Mouse (Mus musculus): ENCODE results near the gene Utp20. TPM values are rescaled to one million over a fixed set of nuclear protein-coding genes. Genes with fewer than 3 reads are reported as not detected.
"Not testable (repeated sequence)": the region's sequence is repeated elsewhere in the genome, so short reads cannot be mapped to it uniquely, and the experiment has no call there.

Utp20 gene
- polyA plus RNA-seq, 1 experiment from 2014 or later = 4.7 TPM

GRCm38 (mm10) chr10:88772965-88773364 lies 53.6 kb downstream of the Utp20 start:
- ATAC-seq (ENCODE audit: low read depth); H3K27ac ChIP-seq (ENCODE audit: low read length); H3K9me3 ChIP-seq (replicated peaks; ENCODE audit: control insufficient read depth, low read length); H3K9ac ChIP-seq (ENCODE audit: low read depth, low read length); H3K36me3 ChIP-seq (ENCODE audit: control insufficient read depth, insufficient read depth); H3K27me3 ChIP-seq (ENCODE audit: control insufficient read depth, insufficient read depth, low read depth, low read length); H3K4me3 ChIP-seq (ENCODE audit: low read depth, low read length); H3K4me2 ChIP-seq (ENCODE audit: low read depth, low read length); H3K4me1 ChIP-seq (ENCODE audit: control insufficient read depth, low read depth, low read length): not testable (repeated sequence)
- 72% methylated on average over 5 of the region's 5 CpGs for WGBS (ENCODE audit: insufficient replicate concordance)

- no peaks in the 10 kb centered on the region; the same call in 1 of the 2 replicates for H3K36me3 ChIP-seq (ENCODE audit: control insufficient read depth, insufficient read depth)
- no peaks in the 10 kb centered on the region for H3K27me3 ChIP-seq (ENCODE audit: control insufficient read depth, insufficient read depth, low read depth, low read length)
- H3K9me3 ChIP-seq (replicated peaks; ENCODE audit: control insufficient read depth, low read length) = no peaks in the 10 kb centered on the region
- no peak overlapping the region for H3K27ac ChIP-seq (ENCODE audit: low read length)
- WGBS (ENCODE audit: insufficient replicate concordance) = 82% methylated on average over 7 of the region's 7 CpGs
- no peak for ATAC-seq (ENCODE audit: low read depth)
- H3K4me1 ChIP-seq (ENCODE audit: control insufficient read depth, low read depth, low read length) = no peaks in the 10 kb centered on the region
- H3K9ac ChIP-seq (ENCODE audit: low read depth, low read length) = no peak overlapping the region
- no peak overlapping the region for H3K4me2 ChIP-seq (ENCODE audit: low read depth, low read length)
- H3K4me3 ChIP-seq (ENCODE audit: low read depth, low read length) = no peak overlapping the region
These were observed 56.9 kb downstream of the Utp20 start for GRCm38 (mm10) chr10:88769676-88770075.

GRCm38 (mm10) chr10:88768961-88769360 lies 57.6 kb downstream of the Utp20 start:
- 27% methylated on average over 5 of the region's 5 CpGs for WGBS (ENCODE audit: insufficient replicate concordance)
- H3K36me3 ChIP-seq (ENCODE audit: control insufficient read depth, insufficient read depth) = no peaks in the 10 kb centered on the region; the same call in 1 of the 2 replicates
- no peaks in the 10 kb centered on the region for H3K9me3 ChIP-seq (replicated peaks; ENCODE audit: control insufficient read depth, low read length)
- ATAC-seq (ENCODE audit: low read depth) = no peak
- no peak overlapping the region for H3K27ac ChIP-seq (ENCODE audit: low read length)
- H3K4me3 ChIP-seq (ENCODE audit: low read depth, low read length) = no peak overlapping the region
- H3K4me2 ChIP-seq (ENCODE audit: low read depth, low read length) = no peak overlapping the region
- H3K4me1 ChIP-seq (ENCODE audit: control insufficient read depth, low read depth, low read length) = no peaks in the 10 kb centered on the region
- H3K9ac ChIP-seq (ENCODE audit: low read depth, low read length) = no peak overlapping the region
- no peaks in the 10 kb centered on the region for H3K27me3 ChIP-seq (ENCODE audit: control insufficient read depth, insufficient read depth, low read depth, low read length)

DNA sequence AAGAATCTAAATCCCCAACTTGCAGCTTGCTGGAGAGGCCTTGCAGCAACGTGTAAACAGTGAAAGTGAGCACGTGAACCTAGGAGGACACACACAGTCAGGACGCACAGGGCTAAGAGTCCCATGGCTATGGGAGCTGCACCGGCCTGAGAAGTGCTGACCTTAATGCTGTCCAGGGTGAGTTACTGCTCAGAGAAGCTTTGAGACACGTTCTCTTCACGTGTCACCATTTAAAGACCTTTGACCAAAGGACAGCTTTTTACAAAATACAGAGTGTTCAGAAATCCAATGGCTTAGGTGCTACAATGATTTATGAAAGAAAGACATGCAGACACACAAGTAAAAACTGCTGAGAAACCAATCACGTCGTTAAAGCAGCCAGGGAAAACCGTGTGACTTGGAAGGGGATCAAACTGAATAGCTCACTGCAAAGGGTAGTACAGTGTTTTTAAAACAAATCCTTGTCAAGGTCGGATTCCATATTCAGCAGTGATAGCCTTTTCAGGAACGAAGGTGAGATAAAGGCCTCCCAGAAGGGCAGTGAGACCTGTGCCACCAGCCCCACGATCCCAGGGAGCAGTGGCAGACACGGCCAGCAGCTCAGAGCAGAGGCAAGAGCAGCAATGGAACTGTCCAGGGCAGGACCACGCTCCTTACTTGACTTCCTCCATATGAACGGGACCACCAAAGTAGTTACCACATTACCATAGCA lies 61.0 kb downstream of the Utp20 start:
- WGBS (ENCODE audit: insufficient replicate concordance) = 74% methylated on average over 15 of the region's 15 CpGs
- Histone ChIP-seq H3K4me3 (ENCODE audit: low read depth, low read length) (no peak overlapping the region), H3K9ac (ENCODE audit: low read depth, low read length) (no peak overlapping the region), H3K9me3 (replicated peaks; ENCODE audit: control insufficient read depth, low read length) (no peaks in the 10 kb centered on the region), H3K4me2 (ENCODE audit: low read depth, low read length) (no peak overlapping the region), H3K27ac (ENCODE audit: low read length) (no peak overlapping the region), H3K27me3 (ENCODE audit: control insufficient read depth, insufficient read depth, low read depth, low read length) (no peaks in the 10 kb centered on the region), H3K4me1 (ENCODE audit: control insufficient read depth, low read depth, low read length) (no peaks in the 10 kb centered on the region), H3K36me3 (ENCODE audit: control insufficient read depth, insufficient read depth) (peaks cover 4% of the 10 kb centered on the region; the same call in 1 of the 2 replicates)
- no peak for ATAC-seq (ENCODE audit: low read depth)

DNA sequence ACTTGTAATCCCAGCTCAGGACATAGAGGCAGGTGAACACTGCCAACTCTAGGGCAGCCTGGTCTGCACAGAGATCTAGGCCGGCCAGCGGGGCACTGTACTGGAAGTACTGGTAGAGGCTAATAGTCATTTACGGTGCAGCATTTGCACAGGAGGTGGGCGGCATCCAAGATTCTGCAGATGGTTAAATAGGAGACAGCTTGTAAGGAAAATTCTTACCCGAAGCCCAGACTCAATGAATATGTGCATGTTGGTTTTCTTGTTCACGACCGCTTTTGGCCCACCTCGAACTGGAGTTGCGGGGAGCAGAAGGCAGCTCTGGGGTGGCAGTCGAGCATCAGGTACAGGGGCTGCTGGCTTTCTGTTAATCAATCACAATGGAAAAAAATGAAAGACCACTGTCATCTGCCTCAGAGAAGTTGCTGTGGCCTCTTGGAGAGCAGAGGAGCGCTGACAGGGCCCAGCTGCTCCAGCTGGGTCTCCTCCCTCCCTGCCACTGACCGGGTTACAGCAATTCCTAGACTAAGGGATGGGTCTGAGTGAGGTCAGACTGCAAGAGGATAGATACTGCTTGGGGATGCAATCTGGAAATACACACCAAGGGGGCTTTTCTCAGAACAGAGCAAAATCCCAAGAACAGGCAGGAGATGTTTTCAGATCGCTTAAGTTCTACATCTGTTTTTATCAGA lies 64.9 kb downstream of the Utp20 start:
- H3K9me3 ChIP-seq (replicated peaks; ENCODE audit: control insufficient read depth, low read length) = no peaks in the 10 kb centered on the region
- H3K27me3 ChIP-seq (ENCODE audit: control insufficient read depth, insufficient read depth, low read depth, low read length) = no peaks in the 10 kb centered on the region
- H3K36me3 ChIP-seq (ENCODE audit: control insufficient read depth, insufficient read depth) = peaks cover 11% of the 10 kb centered on the region
- no peak overlapping the region for H3K4me2 ChIP-seq (ENCODE audit: low read depth, low read length)
- 81% methylated on average over 13 of the region's 13 CpGs for WGBS (ENCODE audit: insufficient replicate concordance)
- no peak overlapping the region for H3K4me3 ChIP-seq (ENCODE audit: low read depth, low read length)
- no peak overlapping the region for H3K9ac ChIP-seq (ENCODE audit: low read depth, low read length)
- ATAC-seq (ENCODE audit: low read depth) = no peak
- no peaks in the 10 kb centered on the region for H3K4me1 ChIP-seq (ENCODE audit: control insufficient read depth, low read depth, low read length)
- no peak overlapping the region for H3K27ac ChIP-seq (ENCODE audit: low read length)

DNA sequence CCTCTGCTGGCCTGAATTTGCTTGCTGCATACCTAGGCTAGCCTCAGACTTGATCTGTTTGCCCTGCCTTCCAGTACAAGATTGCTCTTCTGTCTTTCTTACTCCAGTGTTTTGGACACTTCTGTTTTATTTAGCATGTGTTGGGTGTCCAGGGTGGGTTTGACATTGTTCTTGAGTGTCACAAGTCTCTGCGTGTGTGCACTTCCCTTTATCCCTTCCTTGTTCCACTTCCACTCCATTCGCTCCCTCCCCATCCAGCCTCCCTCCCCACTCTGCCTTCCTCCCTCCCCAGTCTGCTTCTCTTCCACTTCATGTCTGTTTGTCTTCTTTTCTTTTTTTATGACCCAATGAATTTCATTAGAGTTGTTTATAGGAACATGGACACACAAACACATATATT lies 85.2 kb downstream of the Utp20 start:
- H3K36me3 ChIP-seq (ENCODE audit: control insufficient read depth, insufficient read depth) = peaks cover 17% of the 10 kb centered on the region
- H3K4me3 ChIP-seq (ENCODE audit: low read depth, low read length) = no peak overlapping the region
- H3K4me1 ChIP-seq (ENCODE audit: control insufficient read depth, low read depth, low read length) = no peaks in the 10 kb centered on the region
- WGBS (ENCODE audit: insufficient replicate concordance) = 79% methylated on average over 2 of the region's 2 CpGs
- no peak overlapping the region for H3K4me2 ChIP-seq (ENCODE audit: low read depth, low read length)
- ATAC-seq (ENCODE audit: low read depth) = no peak
- no peak overlapping the region for H3K9ac ChIP-seq (ENCODE audit: low read depth, low read length)
- no peaks in the 10 kb centered on the region for H3K27me3 ChIP-seq (ENCODE audit: control insufficient read depth, insufficient read depth, low read depth, low read length)
- H3K27ac ChIP-seq (ENCODE audit: low read length) = no peak overlapping the region
- H3K9me3 ChIP-seq (replicated peaks; ENCODE audit: control insufficient read depth, low read length) = no peaks in the 10 kb centered on the region

DNA sequence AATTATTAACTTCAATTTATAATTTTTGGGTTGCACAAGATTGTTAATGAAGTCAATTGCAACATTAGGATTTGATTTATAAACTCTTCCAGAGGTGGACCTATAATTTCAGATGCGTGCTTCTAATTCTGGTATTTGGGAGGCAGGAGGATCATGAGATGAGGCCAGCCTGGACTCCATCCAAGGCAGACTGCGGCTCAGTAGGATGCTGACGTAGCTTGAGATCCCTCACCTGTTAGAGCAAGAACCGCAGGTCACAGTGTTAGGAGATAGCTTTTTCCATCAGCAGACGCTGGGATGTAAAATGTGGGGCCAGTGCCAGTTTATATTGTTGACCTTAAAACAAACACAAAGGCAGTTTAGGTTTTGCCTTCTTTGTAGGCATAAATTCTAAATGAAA lies 85.8 kb downstream of the Utp20 start:
- no peaks in the 10 kb centered on the region for H3K27me3 ChIP-seq (ENCODE audit: control insufficient read depth, insufficient read depth, low read depth, low read length)
- H3K4me1 ChIP-seq (ENCODE audit: control insufficient read depth, low read depth, low read length) = no peaks in the 10 kb centered on the region
- H3K9me3 ChIP-seq (replicated peaks; ENCODE audit: control insufficient read depth, low read length) = no peaks in the 10 kb centered on the region
- 81% methylated on average over 5 of the region's 5 CpGs for WGBS (ENCODE audit: insufficient replicate concordance)
- peaks cover 17% of the 10 kb centered on the region for H3K36me3 ChIP-seq (ENCODE audit: control insufficient read depth, insufficient read depth)
- H3K4me2 ChIP-seq (ENCODE audit: low read depth, low read length) = no peak overlapping the region
- no peak overlapping the region for H3K4me3 ChIP-seq (ENCODE audit: low read depth, low read length)
- H3K9ac ChIP-seq (ENCODE audit: low read depth, low read length) = no peak overlapping the region
- H3K27ac ChIP-seq (ENCODE audit: low read length) = no peak overlapping the region
- no peak for ATAC-seq (ENCODE audit: low read depth)

GRCm38 (mm10) chr10:88739818-88740217 lies 86.8 kb downstream of the Utp20 start:
- 74% methylated on average over 1 of the region's 1 CpGs for WGBS (ENCODE audit: insufficient replicate concordance)
- H3K36me3 ChIP-seq (ENCODE audit: control insufficient read depth, insufficient read depth) = peaks cover 16% of the 10 kb centered on the region

DNA sequence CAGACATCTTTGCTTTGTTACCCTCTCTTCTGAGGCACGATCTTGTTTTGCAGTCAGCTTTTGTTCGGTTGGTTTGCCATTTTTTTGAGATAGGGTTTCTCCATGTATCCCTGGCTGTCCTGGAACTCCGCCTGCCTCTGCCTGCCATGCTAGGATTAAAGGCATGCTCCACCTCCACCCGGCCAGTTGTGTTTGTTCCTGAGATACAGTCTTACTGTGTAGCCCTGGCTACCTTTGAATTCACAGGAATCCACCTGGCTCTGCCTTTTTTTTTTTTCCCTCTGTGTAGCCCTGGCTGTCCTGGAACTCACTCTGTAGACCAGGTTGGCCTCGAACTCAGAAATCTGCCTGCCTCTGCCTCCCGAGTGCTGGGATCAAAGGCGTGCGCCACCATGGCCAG lies 87.5 kb downstream of the Utp20 start:
- H3K36me3 ChIP-seq (ENCODE audit: control insufficient read depth, insufficient read depth) = peaks cover 15% of the 10 kb centered on the region
- H3K9me3 ChIP-seq (replicated peaks; ENCODE audit: control insufficient read depth, low read length); H3K4me3 ChIP-seq (ENCODE audit: low read depth, low read length); H3K4me2 ChIP-seq (ENCODE audit: low read depth, low read length); H3K27me3 ChIP-seq (ENCODE audit: control insufficient read depth, insufficient read depth, low read depth, low read length); H3K4me1 ChIP-seq (ENCODE audit: control insufficient read depth, low read depth, low read length); H3K9ac ChIP-seq (ENCODE audit: low read depth, low read length); H3K27ac ChIP-seq (ENCODE audit: low read length); ATAC-seq (ENCODE audit: low read depth): not testable (repeated sequence)
- WGBS (ENCODE audit: insufficient replicate concordance) = 82% methylated on average over 8 of the region's 8 CpGs

More at GRCm38 (mm10) chr10:88739818-88740217, 86.8 kb downstream of the Utp20 start:
- Histone ChIP-seq H3K9me3 (replicated peaks; ENCODE audit: control insufficient read depth, low read length) (no peaks in the 10 kb centered on the region), H3K4me3 (ENCODE audit: low read depth, low read length) (no peak overlapping the region), H3K4me2 (ENCODE audit: low read depth, low read length) (no peak overlapping the region), H3K4me1 (ENCODE audit: control insufficient read depth, low read depth, low read length) (no peaks in the 10 kb centered on the region), H3K27ac (ENCODE audit: low read length) (no peak overlapping the region), H3K27me3 (ENCODE audit: control insufficient read depth, insufficient read depth, low read depth, low read length) (no peaks in the 10 kb centered on the region), H3K9ac (ENCODE audit: low read depth, low read length) (no peak overlapping the region)
- no peak for ATAC-seq (ENCODE audit: low read depth)
